Mouse (Mus musculus) forebrain, embryonic 14.5 days (tissue): ENCODE data around the gene Zfp518b. TPM values are rescaled to one million over a fixed set of nuclear protein-coding genes. Genes with fewer than 3 reads are reported as not detected.

Experiments
- ATAC-seq: fragments of 200-750 bp; cut with Nextera tagmentation; 2 replicates; pipeline ENCODE4 v1.8.0; 2017; ENCODE audit warnings: mild to moderate bottlenecking, moderate library complexity
- DNase-seq: peaks from one replicate; pipeline ENCODE4 v3.0.0-alpha.2; 2015; ENCODE audit warnings: low spot score
- H3K27ac ChIP-seq: fragments of 300-500 bp; sonication (generic); 2 replicates; pipeline ENCODE4 v1.5.1; 2014; ENCODE audit warnings: low read depth, mild to moderate bottlenecking, control low read depth, low read length, moderate library complexity
- H3K27me3 ChIP-seq: fragments of 300-500 bp; sonication (generic); replicated peaks from 2 replicates; pipeline ENCODE4 v1.6.1; 2014; ENCODE audit warnings: low read length, control low read depth, mixed read lengths; ENCODE audit not compliant: control insufficient read depth, insufficient read depth
- H3K36me3 ChIP-seq: fragments of 300-500 bp; sonication (generic); 2 replicates; pipeline ENCODE4 v1.6.1; 2014; ENCODE audit warnings: low read length, control low read depth; ENCODE audit not compliant: control insufficient read depth, insufficient read depth
- H3K4me1 ChIP-seq: fragments of 300-500 bp; sonication (generic); 2 replicates; pipeline ENCODE4 v1.6.1; 2014; ENCODE audit warnings: antibody characterized with exemption, low read length, control low read depth; ENCODE audit not compliant: control insufficient read depth, insufficient read depth
- H3K4me2 ChIP-seq: fragments of 300-500 bp; sonication (generic); 2 replicates; pipeline ENCODE4 v1.6.1; 2014; ENCODE audit warnings: mild to moderate bottlenecking, control low read depth, low read length
- H3K4me3 ChIP-seq: fragments of 300-500 bp; sonication (generic); 2 replicates; pipeline ENCODE4 v1.5.1; 2014; ENCODE audit warnings: low read depth, low read length, control low read depth
- H3K9ac ChIP-seq: fragments of 300-500 bp; sonication (generic); 2 replicates; pipeline ENCODE4 v1.6.1; 2014; ENCODE audit warnings: mild to moderate bottlenecking, low read length, control low read depth, moderate library complexity
- H3K9me3 ChIP-seq: fragments of 300-500 bp; sonication (generic); replicated peaks from 2 replicates; pipeline ENCODE4 v1.6.1; 2016; ENCODE audit warnings: low read length, control low read depth, mixed read lengths; ENCODE audit not compliant: control insufficient read depth
- WGBS: fragments of 180-500 bp; shearing (Covaris S2); extraction: QIAGEN DNeasy Blood & Tissue Kit; methylation state at CpG from one replicate; pipeline ENCODE4 v1.1.7; 2014; 5-methylcytosine and 5-hydroxymethylcytosine counted together
- polyA plus RNA-seq: library from polyadenylated mRNA; unstranded; fragments of >200 nt; fragmentation: Nextera tagmentation; extraction: Ambion mirVana; gene quantifications from 2 replicates; pipeline ENCODE4 v1.2.1, GENCODE M21; 2014

The Zfp518b gene
- polyA plus RNA-seq, result 39.4 and 45.8 TPM in 2 replicates

- Histone ChIP-seq H3K4me1 (peaks cover 9% of the 10 kb centered on the region), H3K27ac (peak within 1 kb of the TSS; percentile 85), H3K27me3 (no peaks in the 10 kb centered on the region), H3K9me3 (peaks cover 5% of the 10 kb centered on the region; the same call in 1 of the 2 replicates), H3K9ac (peak within 1 kb of the TSS; percentile 94), H3K4me3 (peak within 1 kb of the TSS; percentile 84), H3K4me2 (peak within 1 kb of the TSS; percentile 73), H3K36me3 (peaks cover 37% of the 10 kb centered on the region)
- under 1% methylated on average over 64 of the region's 89 CpGs for WGBS
- ATAC-seq (peak; percentile 94), DNase-seq (peak; percentile 82)
Observed at GRCm38 (mm10) chr5:38684164-38684911, at the start of gene Zfp518b. TSS of gene Zfp518b (minus strand) at chr5:38684826.

DNA sequence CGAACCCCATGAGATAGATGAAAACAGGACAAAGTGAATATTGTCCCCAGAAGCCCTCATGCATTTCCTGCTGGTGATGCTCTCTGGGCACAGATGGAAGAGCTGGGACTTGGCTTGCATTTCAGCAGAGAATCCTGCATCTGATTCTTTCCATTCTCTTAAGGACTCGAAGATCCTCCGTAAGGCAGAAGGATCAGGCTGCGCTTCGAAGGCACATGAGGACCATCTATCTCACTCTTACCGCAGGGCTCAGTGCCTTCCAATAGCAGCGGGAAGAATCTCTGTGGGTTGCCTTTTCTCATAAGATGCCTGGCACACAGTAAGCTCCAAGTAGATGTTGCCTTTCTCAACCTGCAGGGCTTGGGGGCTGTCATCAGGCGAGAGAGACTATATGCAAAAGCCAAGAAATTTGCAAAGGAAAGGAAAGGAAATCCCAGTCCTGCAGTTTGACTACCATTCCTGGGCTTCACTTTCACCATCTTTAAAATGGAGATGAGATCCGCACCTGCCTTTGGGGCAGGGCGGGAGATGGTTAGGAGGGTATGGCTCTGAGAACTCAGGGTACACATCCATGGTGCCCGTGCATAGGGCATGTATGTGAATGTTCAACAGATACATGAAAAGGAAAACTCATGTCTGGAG lies 24.4 kb upstream of the Zfp518b start:
- no peak for ATAC-seq
- Histone ChIP-seq H3K4me3 (no peak overlapping the region), H3K9ac (no peak overlapping the region), H3K27me3 (no peaks in the 10 kb centered on the region), H3K4me1 (no peaks in the 10 kb centered on the region), H3K36me3 (no peaks in the 10 kb centered on the region), H3K9me3 (no peaks in the 10 kb centered on the region), H3K4me2 (no peak overlapping the region), H3K27ac (no peak overlapping the region)
- no peak for DNase-seq
- WGBS, result 78% methylated on average over 11 of the region's 11 CpGs

DNA sequence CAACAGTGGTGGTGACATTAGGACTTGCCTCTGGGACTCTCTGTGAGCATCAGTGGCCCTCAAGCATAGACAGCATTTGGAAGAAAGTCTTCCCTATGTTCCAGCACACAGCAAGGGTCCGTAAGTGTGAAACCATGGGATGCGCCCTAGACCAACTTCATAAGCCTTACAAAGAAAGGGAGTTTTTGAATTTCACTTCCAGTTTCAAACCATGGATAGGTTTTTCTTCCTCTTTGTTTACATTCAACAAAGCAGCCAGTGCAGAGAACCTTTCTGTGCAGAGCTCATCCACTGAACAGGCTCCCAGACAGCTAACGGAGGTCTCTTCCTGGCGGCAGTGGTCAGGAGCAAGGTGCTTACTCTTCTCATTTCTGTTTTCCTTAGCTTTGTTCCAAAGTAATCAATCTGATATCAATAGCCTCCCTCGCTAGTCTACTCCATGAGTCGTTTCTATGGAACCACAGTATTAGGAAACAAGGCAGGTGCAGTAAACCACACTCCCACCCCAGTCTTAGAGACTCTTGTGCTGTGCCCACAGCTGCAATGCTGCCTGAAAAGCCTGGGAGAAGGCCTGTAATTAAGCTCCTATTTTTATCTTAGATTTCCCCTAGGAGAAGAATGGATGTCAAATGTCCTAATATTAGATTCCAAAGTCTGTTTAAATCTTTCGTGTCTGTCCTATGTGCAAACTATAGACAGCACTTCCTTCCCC lies 22.9 kb upstream of the Zfp518b start:
- peak; percentile 75; the same call in 1 of the 2 replicates for ATAC-seq

DNA sequence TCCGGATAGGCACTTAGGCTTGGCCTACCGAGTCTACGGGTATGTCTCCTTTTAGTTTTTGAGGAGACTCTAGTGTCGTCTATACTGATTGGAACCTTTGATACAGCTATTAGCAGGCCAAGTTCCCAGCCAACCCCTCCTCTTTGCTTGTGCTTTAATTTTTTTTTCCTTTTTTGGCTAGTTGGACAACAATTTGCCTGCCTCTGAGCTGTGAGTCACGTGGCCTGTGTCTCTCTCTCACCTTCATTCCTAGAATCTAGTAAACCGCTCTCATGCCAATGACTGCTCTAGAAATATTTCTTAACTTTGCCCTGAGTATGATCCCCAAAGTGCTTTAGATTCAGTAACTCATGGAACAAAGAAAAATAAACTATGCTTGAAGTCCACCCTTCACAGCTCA lies 18.3 kb upstream of the Zfp518b start:
- Histone ChIP-seq H3K4me3 (no peak overlapping the region), H3K36me3 (no peaks in the 10 kb centered on the region), H3K4me2 (no peak overlapping the region), H3K27ac (no peak overlapping the region), H3K27me3 (no peaks in the 10 kb centered on the region), H3K4me1 (no peaks in the 10 kb centered on the region), H3K9ac (no peak overlapping the region), H3K9me3 (no peaks in the 10 kb centered on the region)
- 92% methylated on average over 6 of the region's 6 CpGs for WGBS
- ATAC-seq (no peak), DNase-seq (no peak)

More for the DNA sequence above, 22.9 kb upstream of the Zfp518b start:
- Histone ChIP-seq H3K36me3 (no peaks in the 10 kb centered on the region), H3K4me3 (no peak overlapping the region), H3K4me2 (no peak overlapping the region), H3K27me3 (no peaks in the 10 kb centered on the region), H3K9ac (no peak overlapping the region), H3K9me3 (no peaks in the 10 kb centered on the region), H3K27ac (no peak overlapping the region), H3K4me1 (no peaks in the 10 kb centered on the region)
- DNase-seq, result peak; percentile 42
- 75% methylated on average over 7 of the region's 7 CpGs for WGBS

GRCm38 (mm10) chr5:38702091-38702490 lies 17.5 kb upstream of the Zfp518b start:
- H3K36me3 ChIP-seq, result no peaks in the 10 kb centered on the region
- H3K27me3 ChIP-seq, result no peaks in the 10 kb centered on the region
- H3K9me3 ChIP-seq, result no peaks in the 10 kb centered on the region
- no peaks in the 10 kb centered on the region for H3K4me1 ChIP-seq
- no peak overlapping the region for H3K4me2 ChIP-seq
- no peak overlapping the region for H3K4me3 ChIP-seq
- no peak overlapping the region for H3K27ac ChIP-seq
- ATAC-seq, result no peak
- WGBS, result 69% methylated on average over 2 of the region's 2 CpGs
- H3K9ac ChIP-seq, result no peak overlapping the region
- DNase-seq, result no peak

GRCm38 (mm10) chr5:38698466-38698865 lies 13.8 kb upstream of the Zfp518b start:
- no peak for ATAC-seq
- Histone ChIP-seq H3K9ac (no peak overlapping the region), H3K9me3 (no peaks in the 10 kb centered on the region), H3K27me3 (no peaks in the 10 kb centered on the region), H3K4me2 (no peak overlapping the region), H3K36me3 (no peaks in the 10 kb centered on the region), H3K4me1 (no peaks in the 10 kb centered on the region), H3K27ac (no peak overlapping the region), H3K4me3 (no peak overlapping the region)
- whole genome bisulfite sequencing, result 72% methylated on average over 5 of the region's 5 CpGs
- no peak for DNase-seq

GRCm38 (mm10) chr5:38698046-38698445 lies 13.4 kb upstream of the Zfp518b start:
- WGBS, result 9% methylated on average over 3 of the region's 3 CpGs
- no peak overlapping the region for H3K4me2 ChIP-seq
- H3K9ac ChIP-seq, result no peak overlapping the region

GRCm38 (mm10) chr5:38696616-38697375 lies 12.2 kb upstream of the Zfp518b start:
- Histone ChIP-seq H3K4me1 (no peaks in the 10 kb centered on the region), H3K4me3 (no peak overlapping the region), H3K27ac (no peak overlapping the region), H3K36me3 (no peaks in the 10 kb centered on the region), H3K27me3 (no peaks in the 10 kb centered on the region), H3K4me2 (no peak overlapping the region), H3K9ac (no peak overlapping the region), H3K9me3 (no peaks in the 10 kb centered on the region)
- DNase-seq (no peak), ATAC-seq (no peak)
- WGBS, result 73% methylated on average over 8 of the region's 8 CpGs

More at GRCm38 (mm10) chr5:38698046-38698445, 13.4 kb upstream of the Zfp518b start:
- no peaks in the 10 kb centered on the region for H3K4me1 ChIP-seq
- no peak overlapping the region for H3K4me3 ChIP-seq
- H3K9me3 ChIP-seq, result no peaks in the 10 kb centered on the region
- no peaks in the 10 kb centered on the region for H3K27me3 ChIP-seq
- H3K36me3 ChIP-seq, result no peaks in the 10 kb centered on the region
- no peak for ATAC-seq
- no peak overlapping the region for H3K27ac ChIP-seq
- no peak for DNase-seq
